Mouse (Mus musculus) C2C12 (cell line): ENCODE results near the gene Col17a1.

Experiments used
- CEBPB ChIP-seq: IDR thresholded peaks from one replicate; pipeline ENCODE4 v1.6.1; 2011; ENCODE audit warnings: low read depth, mild to moderate bottlenecking, control low read depth, moderate library complexity
- CTCF ChIP-seq: IDR thresholded peaks from one replicate; pipeline ENCODE4 v1.5.1; 2011; ENCODE audit not compliant: control insufficient read depth, insufficient read depth, insufficient read length
- FOSL1 ChIP-seq: IDR thresholded peaks from one replicate; pipeline ENCODE4 v1.8.0; 2011; ENCODE audit warnings: mild to moderate bottlenecking, low read length; ENCODE audit not compliant: poor library complexity, insufficient read depth, severe bottlenecking
- MAX ChIP-seq: IDR thresholded peaks from one replicate; pipeline ENCODE4 v1.6.1; 2011; ENCODE audit warnings: mild to moderate bottlenecking, control low read depth
- MYOD1 ChIP-seq: IDR thresholded peaks from one replicate; pipeline ENCODE4 v1.6.1; 2011; ENCODE audit warnings: low read depth; ENCODE audit not compliant: control insufficient read depth, insufficient read length
- USF1 ChIP-seq: IDR thresholded peaks from one replicate; pipeline ENCODE4 v1.6.1; 2011; ENCODE audit warnings: low read depth, mild to moderate bottlenecking, control low read depth, moderate library complexity

DNA sequence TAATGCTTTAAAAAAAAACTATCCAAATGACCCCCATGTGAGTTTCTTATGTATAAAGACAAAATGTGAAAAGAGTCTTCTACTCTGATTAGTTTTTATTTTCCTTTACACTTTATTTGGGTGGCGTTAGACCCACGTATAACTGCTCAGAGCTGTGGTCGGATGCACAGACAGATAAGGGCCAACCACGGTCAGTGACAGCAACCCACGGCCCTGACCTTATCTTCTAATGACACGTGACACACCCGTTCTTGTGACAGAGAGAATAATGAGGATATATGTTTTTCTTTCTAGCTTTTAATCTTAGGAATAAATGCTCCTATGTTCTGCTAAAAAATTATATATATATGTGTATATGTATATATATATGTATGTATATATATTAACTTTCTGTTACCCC lies 2.3 kb downstream of the Col17a1 start:
- TF ChIP-seq USF1 (no peak), FOSL1 (no peak), CTCF (no peak), CEBPB (no peak), MAX (no peak), MYOD1 (no peak)
